Mouse (Mus musculus) stomach, postnatal 0 days (tissue): ENCODE measurements around the gene Trdn. TPM values are rescaled to one million over a fixed set of nuclear protein-coding genes. Genes with fewer than 3 reads are reported as not detected.

Experiments used
- ATAC-seq: fragments of 200-750 bp; cut with Nextera tagmentation; 2 replicates; pipeline ENCODE4 v1.8.0; 2017; ENCODE audit not compliant: low FRiP score, low TSS enrichment
- DNase-seq: peaks from one replicate; pipeline ENCODE4 v3.0.0-alpha.2; 2016; ENCODE audit warnings: low spot score
- H3K27ac ChIP-seq: fragments of 300-500 bp; sonication (generic); replicated peaks from 2 replicates; pipeline ENCODE4 v1.5.1; 2014; ENCODE audit warnings: mild to moderate bottlenecking, control low read depth
- H3K27me3 ChIP-seq: fragments of 300-500 bp; sonication (generic); 2 replicates; pipeline ENCODE4 v1.6.1; 2014; ENCODE audit warnings: low read length; ENCODE audit not compliant: control insufficient read depth, insufficient read depth
- H3K36me3 ChIP-seq: fragments of 300-500 bp; sonication (generic); 2 replicates; pipeline ENCODE4 v1.6.1; 2014; ENCODE audit warnings: low read length, mixed read lengths; ENCODE audit not compliant: control insufficient read depth, insufficient read depth
- H3K4me1 ChIP-seq: fragments of 300-500 bp; sonication (generic); replicated peaks from 2 replicates; pipeline ENCODE4 v1.6.1; 2014; ENCODE audit warnings: antibody characterized with exemption; ENCODE audit not compliant: control insufficient read depth, insufficient read depth
- H3K4me2 ChIP-seq: fragments of 300-500 bp; sonication (generic); replicated peaks from 2 replicates; pipeline ENCODE4 v1.6.1; 2014; ENCODE audit warnings: low read depth, mild to moderate bottlenecking, control low read depth, moderate library complexity
- H3K4me3 ChIP-seq: fragments of 300-500 bp; sonication (generic); 2 replicates; pipeline ENCODE4 v1.5.1; 2014; ENCODE audit warnings: low read depth, low read length, control low read depth
- H3K9ac ChIP-seq: fragments of 300-500 bp; sonication (generic); 2 replicates; pipeline ENCODE4 v1.6.1; 2014; ENCODE audit warnings: mild to moderate bottlenecking, low read length, control low read depth, mixed read lengths
- H3K9me3 ChIP-seq: fragments of 300-500 bp; sonication (generic); 2 replicates; pipeline ENCODE4 v1.6.1; 2016; ENCODE audit warnings: low read length; ENCODE audit not compliant: control insufficient read depth
- CTCF ChIP-seq: IDR thresholded peaks from 2 replicates; pipeline ENCODE4 v1.5.1; 2016; ENCODE audit warnings: antibody characterized with exemption, low read depth, mild to moderate bottlenecking, moderate library complexity
- EP300 ChIP-seq: optimal IDR thresholded peaks from 2 replicates; pipeline ENCODE3; 2016; ENCODE audit warnings: antibody characterized with exemption
- WGBS: fragments of 180-500 bp; shearing (Covaris S2); extraction: QIAGEN DNeasy Blood & Tissue Kit; methylation state at CpG from one replicate; pipeline ENCODE4 v1.1.7; 2014; 5-methylcytosine and 5-hydroxymethylcytosine counted together
- polyA plus RNA-seq: library from polyadenylated mRNA; unstranded; fragments of >200 nt; fragmentation: Nextera tagmentation; extraction: Ambion mirVana; gene quantifications from 2 replicates; pipeline ENCODE4 v1.2.1, GENCODE M21; 2015

The Trdn gene
- polyA plus RNA-seq, 1 experiment from 2014 or later, result 0.18 TPM

DNA sequence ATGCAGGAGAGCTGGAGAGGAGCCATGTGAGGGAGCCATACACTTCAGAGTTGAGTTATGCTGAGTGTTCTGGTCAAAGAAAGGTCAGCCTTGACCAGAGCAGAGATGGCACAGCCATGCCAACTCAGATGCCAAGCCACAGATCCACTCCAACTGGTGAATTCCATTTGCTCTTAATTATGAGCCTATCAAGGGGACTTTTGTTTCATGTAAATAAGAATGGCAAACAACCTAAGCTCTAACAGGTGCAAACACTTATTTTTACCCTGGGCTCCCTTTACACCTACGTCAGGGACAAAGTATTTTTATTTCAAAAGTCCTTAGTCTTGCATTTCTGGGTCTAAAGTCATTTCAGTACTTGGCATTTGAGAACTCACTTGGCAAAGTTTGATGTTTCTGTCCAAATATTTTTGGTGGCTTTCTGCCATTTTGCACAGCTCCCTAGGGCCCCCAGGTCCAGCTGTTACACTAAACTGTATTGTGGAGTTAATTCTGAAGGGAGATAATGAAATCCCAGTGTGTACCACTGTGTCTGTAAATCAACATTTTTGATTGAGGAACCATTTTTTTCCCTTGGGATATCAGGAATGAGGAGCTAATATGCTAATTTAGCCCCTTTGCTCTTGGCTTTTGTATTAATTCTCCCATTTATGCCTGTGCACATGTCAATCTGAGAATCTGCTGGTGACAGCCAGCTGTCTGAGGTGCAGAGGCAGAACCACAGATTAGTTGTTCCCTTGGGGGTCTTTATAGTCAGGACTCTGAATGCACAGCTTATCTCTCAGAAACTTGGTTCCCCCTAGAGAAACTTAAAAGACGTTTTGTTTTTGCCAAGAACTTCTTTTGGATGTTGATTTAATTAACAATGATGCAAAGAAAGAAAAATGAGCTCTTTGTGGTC is 99.6 kb downstream of the Trdn start:
- no peak overlapping the region for H3K4me2 ChIP-seq

DNA sequence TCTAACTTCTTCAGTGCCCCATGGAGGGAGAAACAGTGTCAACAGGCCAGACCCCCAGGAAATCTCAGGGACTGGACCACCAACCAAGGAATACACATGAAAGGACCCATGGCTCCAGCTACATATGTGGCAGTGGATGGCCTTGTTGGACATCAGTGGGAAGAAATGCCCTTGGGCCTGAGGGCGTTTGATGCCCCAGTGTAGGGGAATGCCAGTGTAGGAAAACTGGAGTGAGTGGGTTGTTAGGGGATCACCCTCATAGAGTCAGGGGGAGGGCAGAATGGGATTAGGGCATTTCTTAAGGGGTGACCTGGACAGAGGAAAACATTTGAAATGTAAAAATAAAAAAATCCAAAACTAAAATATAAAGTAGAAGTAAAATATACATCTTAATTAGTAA is 108.7 kb downstream of the Trdn start:
- no peaks in the 10 kb centered on the region for H3K27me3 ChIP-seq
- no peak overlapping the region for H3K9ac ChIP-seq
- no peak overlapping the region for H3K27ac ChIP-seq
- no peaks in the 10 kb centered on the region for H3K4me1 ChIP-seq
- whole genome bisulfite sequencing, result 92% methylated on average over 1 of the region's 1 CpGs
- ATAC-seq (no peak), DNase-seq (no peak)
- no peaks in the 10 kb centered on the region for H3K9me3 ChIP-seq
- no peaks in the 10 kb centered on the region for H3K36me3 ChIP-seq
- TF ChIP-seq EP300 (no peak), CTCF (no peak)
- H3K4me3 ChIP-seq, result no peak overlapping the region
- no peak overlapping the region for H3K4me2 ChIP-seq

More for the DNA sequence above, 99.6 kb downstream of the Trdn start:
- Histone ChIP-seq H3K4me1 (no peaks in the 10 kb centered on the region), H3K9me3 (no peaks in the 10 kb centered on the region), H3K27ac (no peak overlapping the region), H3K36me3 (no peaks in the 10 kb centered on the region), H3K27me3 (no peaks in the 10 kb centered on the region), H3K4me3 (no peak overlapping the region), H3K9ac (no peak overlapping the region)
- WGBS, result 46% methylated on average over 2 of the region's 2 CpGs
- TF ChIP-seq CTCF (no peak), EP300 (no peak)
- DNase-seq (no peak), ATAC-seq (no peak)

DNA sequence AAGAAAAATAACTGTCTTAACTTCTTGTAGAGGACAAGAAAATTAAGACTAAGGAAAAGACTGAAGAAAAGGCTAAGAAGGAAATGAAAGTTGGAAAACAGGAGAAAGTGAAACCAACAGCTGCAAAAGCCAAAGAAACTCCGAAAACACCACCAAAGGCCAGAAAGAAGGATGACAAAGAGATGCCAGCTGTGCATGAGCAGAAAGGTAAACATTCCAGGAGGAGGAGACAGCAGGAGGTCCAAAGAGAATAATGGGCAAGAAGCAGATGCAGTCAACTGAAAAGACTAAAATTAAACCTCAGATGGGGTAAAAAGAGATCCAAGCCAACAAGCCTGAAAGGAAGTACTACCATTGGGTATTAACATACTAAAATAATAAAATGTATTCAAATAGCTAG is 115.6 kb downstream of the Trdn start:
- ATAC-seq (no peak), DNase-seq (no peak)
- Histone ChIP-seq H3K4me3 (no peak overlapping the region), H3K36me3 (no peaks in the 10 kb centered on the region), H3K27me3 (no peaks in the 10 kb centered on the region), H3K4me1 (no peaks in the 10 kb centered on the region), H3K4me2 (no peak overlapping the region), H3K9ac (no peak overlapping the region), H3K9me3 (no peaks in the 10 kb centered on the region), H3K27ac (no peak overlapping the region)
- TF ChIP-seq CTCF (no peak), EP300 (no peak)
- 13% methylated on average over 1 of the region's 1 CpGs for WGBS

DNA sequence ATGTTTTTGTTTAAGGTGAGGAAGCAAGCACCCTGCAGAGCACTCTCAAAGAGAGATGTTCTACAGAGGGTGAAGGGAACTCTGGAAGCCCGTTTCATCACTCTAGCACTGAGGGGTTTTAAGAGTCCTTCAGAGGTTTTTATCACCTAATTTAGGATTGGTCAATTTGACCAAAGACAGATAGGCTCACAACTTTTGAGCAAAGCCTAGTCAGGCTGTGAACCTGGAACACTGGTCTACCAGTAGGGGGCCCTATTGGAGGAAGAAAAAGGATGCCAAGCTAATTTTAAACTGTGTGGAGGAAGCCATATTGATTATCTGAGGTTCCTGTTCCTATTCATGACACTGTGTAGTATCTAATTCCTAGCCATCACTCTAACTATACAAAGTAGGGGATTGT is 117.9 kb downstream of the Trdn start:
- no peak for DNase-seq

DNA sequence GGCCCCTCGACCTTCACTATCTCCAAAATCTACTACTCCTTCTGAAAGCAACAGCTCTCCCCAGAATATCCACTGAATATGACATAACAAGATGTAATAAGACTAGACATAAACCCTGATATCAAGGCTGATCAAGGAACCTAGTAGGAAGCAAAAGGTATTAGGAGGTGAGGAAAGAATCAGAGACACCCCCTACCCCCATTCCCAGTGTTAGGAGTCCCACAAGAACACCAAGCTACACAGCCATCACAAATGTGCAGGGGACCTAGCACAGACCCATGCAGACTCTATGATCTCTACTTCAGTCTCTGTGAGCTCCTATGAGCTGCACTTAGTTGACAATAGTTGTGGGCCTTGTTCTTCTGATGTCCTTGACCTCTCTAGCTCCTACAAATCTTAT is 130.1 kb downstream of the Trdn start:
- no peaks in the 10 kb centered on the region for H3K4me1 ChIP-seq
- H3K4me3 ChIP-seq, result no peak overlapping the region

More for the DNA sequence above, 117.9 kb downstream of the Trdn start:
- 63% methylated on average over 1 of the region's 1 CpGs for WGBS
- H3K4me2 ChIP-seq, result no peak overlapping the region
- ATAC-seq, result no peak
- no peak overlapping the region for H3K9ac ChIP-seq
- no peak overlapping the region for H3K27ac ChIP-seq
- H3K4me1 ChIP-seq, result no peaks in the 10 kb centered on the region
- no peaks in the 10 kb centered on the region for H3K9me3 ChIP-seq
- H3K36me3 ChIP-seq, result no peaks in the 10 kb centered on the region
- no peaks in the 10 kb centered on the region for H3K27me3 ChIP-seq
- TF ChIP-seq EP300 (no peak), CTCF (no peak)
- H3K4me3 ChIP-seq, result no peak overlapping the region

DNA sequence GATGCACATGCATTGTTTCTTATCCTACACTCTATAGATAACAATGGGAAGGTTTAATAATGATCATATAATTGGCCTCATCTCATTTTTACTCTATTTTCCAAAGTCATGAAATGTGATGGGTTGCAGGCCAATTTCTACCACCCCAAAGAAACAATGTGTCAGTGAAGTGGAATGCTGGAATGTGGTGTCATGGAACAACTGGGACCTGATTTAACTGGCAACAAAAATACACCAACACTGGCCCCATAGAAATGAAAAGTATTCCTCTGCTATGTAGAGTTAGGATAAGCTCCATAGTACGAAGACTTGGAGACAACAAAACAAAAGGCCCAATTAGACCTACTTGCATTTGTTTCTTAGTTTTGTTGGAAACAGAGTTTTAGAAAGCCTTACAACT is 173.6 kb downstream of the Trdn start:
- H3K9me3 ChIP-seq, result no peaks in the 10 kb centered on the region
- DNase-seq (no peak), ATAC-seq (no peak)
- TF ChIP-seq EP300 (no peak), CTCF (no peak)
- no peaks in the 10 kb centered on the region for H3K27me3 ChIP-seq
- H3K4me1 ChIP-seq, result no peaks in the 10 kb centered on the region
- H3K4me3 ChIP-seq, result no peak overlapping the region
- no peak overlapping the region for H3K9ac ChIP-seq
- no peak overlapping the region for H3K4me2 ChIP-seq
- no peak overlapping the region for H3K27ac ChIP-seq
- no peaks in the 10 kb centered on the region for H3K36me3 ChIP-seq
- 74% methylated on average over 1 of the region's 1 CpGs for WGBS

More for the DNA sequence above, 130.1 kb downstream of the Trdn start:
- 57% methylated on average over 1 of the region's 1 CpGs for WGBS
- no peak overlapping the region for H3K4me2 ChIP-seq
- H3K27ac ChIP-seq, result no peak overlapping the region
- ATAC-seq (no peak), DNase-seq (no peak)
- H3K9me3 ChIP-seq, result no peaks in the 10 kb centered on the region
- TF ChIP-seq CTCF (no peak), EP300 (no peak)
- H3K27me3 ChIP-seq, result no peaks in the 10 kb centered on the region
- no peak overlapping the region for H3K9ac ChIP-seq
- no peaks in the 10 kb centered on the region for H3K36me3 ChIP-seq
